Mouse (Mus musculus) intestine, embryonic 16.5 days (tissue): Measurements from ENCODE around the gene Mast4. TPM values are rescaled to one million over a fixed set of nuclear protein-coding genes. Genes with fewer than 3 reads are reported as not detected.

Experiments
- ATAC-seq: fragments of 200-750 bp; cut with Nextera tagmentation; 2 replicates; pipeline ENCODE4 v1.8.0; 2017; ENCODE audit warnings: moderate TSS enrichment, moderate library complexity
- H3K27ac ChIP-seq: fragments of 300-500 bp; sonication (generic); 2 replicates; pipeline ENCODE4 v1.5.1; 2014; ENCODE audit warnings: mild to moderate bottlenecking, low read length
- H3K27me3 ChIP-seq: fragments of 300-500 bp; sonication (generic); replicated peaks from 2 replicates; pipeline ENCODE4 v1.6.1; 2014; ENCODE audit warnings: low read length, control low read depth, mixed read lengths; ENCODE audit not compliant: control insufficient read depth, insufficient read depth
- H3K36me3 ChIP-seq: fragments of 300-500 bp; sonication (generic); 2 replicates; pipeline ENCODE4 v1.6.1; 2014; ENCODE audit warnings: low read length, control low read depth; ENCODE audit not compliant: control insufficient read depth, insufficient read depth
- H3K4me1 ChIP-seq: fragments of 300-500 bp; sonication (generic); 2 replicates; pipeline ENCODE4 v1.6.1; 2014; ENCODE audit warnings: low read length, control low read depth, mixed read lengths; ENCODE audit not compliant: control insufficient read depth, insufficient read depth
- H3K4me2 ChIP-seq: fragments of 300-500 bp; sonication (generic); 2 replicates; pipeline ENCODE4 v1.6.1; 2014; ENCODE audit warnings: low read depth, low read length, control low read depth
- H3K4me3 ChIP-seq: fragments of 300-500 bp; sonication (generic); 2 replicates; pipeline ENCODE4 v1.5.1; 2014; ENCODE audit warnings: mild to moderate bottlenecking, low read length
- H3K9ac ChIP-seq: fragments of 300-500 bp; sonication (generic); 2 replicates; pipeline ENCODE4 v1.6.1; 2014; ENCODE audit warnings: low read depth, low read length
- H3K9me3 ChIP-seq: fragments of 300-500 bp; sonication (generic); 2 replicates; pipeline ENCODE4 v1.6.1; 2016; ENCODE audit warnings: low read length, control low read depth; ENCODE audit not compliant: control insufficient read depth
- WGBS: fragments of 180-500 bp; shearing (Covaris S2); extraction: QIAGEN DNeasy Blood & Tissue Kit; methylation state at CpG from one replicate; pipeline ENCODE4 v1.1.7; 2014; 5-methylcytosine and 5-hydroxymethylcytosine counted together
- polyA plus RNA-seq: library from polyadenylated mRNA; unstranded; fragments of >200 nt; fragmentation: Nextera tagmentation; extraction: Ambion mirVana; gene quantifications from 2 replicates; pipeline ENCODE4 v1.2.1, GENCODE M21; 2015

Gene Mast4
- polyA plus RNA-seq, 1 experiment from 2014 or later: 15.1 TPM

DNA sequence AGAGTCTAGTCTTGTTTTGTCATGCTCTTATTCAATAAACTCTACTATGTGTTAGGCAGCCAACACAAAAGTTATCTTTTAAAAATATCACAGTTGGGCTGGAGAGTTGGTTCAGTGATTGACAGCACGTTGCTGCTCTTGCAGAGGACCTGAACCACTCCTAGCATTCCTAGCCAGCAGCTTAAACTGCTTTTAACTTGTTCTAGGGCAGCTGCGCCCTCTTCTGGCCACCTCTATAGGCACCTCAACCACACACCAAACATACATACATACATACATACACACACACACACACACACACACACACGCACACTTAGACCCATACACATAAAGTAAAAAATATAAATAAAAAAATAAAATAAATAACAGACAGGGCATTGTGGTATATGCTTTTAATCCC is 262.5 kb downstream of the Mast4 start:
- Histone ChIP-seq H3K4me3 (no peak overlapping the region), H3K9ac (no peak overlapping the region), H3K4me2 (no peak overlapping the region), H3K9me3 (no peaks in the 10 kb centered on the region), H3K27ac (no peak overlapping the region), H3K4me1 (no peaks in the 10 kb centered on the region), H3K36me3 (no peaks in the 10 kb centered on the region), H3K27me3 (no peaks in the 10 kb centered on the region)
- WGBS: 77% methylated on average over 3 of the region's 3 CpGs
- ATAC-seq: no peak

DNA sequence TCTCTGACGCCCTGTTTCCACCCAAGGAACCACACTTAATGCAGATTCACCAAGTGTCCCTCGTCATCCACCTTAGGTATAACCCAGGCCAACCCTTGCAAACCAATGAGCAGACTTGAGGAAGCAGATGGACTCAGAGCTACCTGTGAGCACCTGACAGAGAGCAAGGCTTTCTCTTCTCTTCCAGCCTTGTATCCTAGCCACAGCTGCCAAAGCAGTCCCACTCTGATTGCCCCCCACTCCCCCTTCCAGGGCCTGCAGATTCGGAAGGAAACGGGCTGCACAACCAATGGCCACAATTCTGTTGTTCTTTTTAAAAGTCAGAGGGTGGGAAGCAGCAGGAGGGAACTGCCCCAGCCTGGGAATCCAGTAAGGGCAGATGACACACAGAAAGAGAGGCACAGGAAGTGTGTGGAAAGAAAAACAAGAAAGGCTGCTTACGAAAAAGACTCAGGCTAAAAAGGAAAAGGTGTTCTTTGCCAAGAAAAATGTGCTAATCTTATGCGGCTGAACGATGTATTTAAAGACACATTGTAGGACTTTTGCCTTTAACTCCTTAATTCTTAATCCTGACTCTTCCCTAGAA is 266.6 kb downstream of the Mast4 start:
- no peak overlapping the region for H3K4me2 ChIP-seq
- no peak overlapping the region for H3K9ac ChIP-seq
- no peaks in the 10 kb centered on the region for H3K27me3 ChIP-seq
- 53% methylated on average over 7 of the region's 7 CpGs for WGBS
- H3K9me3 ChIP-seq: no peaks in the 10 kb centered on the region
- ATAC-seq: no peak
- H3K4me3 ChIP-seq: no peak overlapping the region
- no peaks in the 10 kb centered on the region for H3K36me3 ChIP-seq
- H3K4me1 ChIP-seq: no peaks in the 10 kb centered on the region
- no peak overlapping the region for H3K27ac ChIP-seq

DNA sequence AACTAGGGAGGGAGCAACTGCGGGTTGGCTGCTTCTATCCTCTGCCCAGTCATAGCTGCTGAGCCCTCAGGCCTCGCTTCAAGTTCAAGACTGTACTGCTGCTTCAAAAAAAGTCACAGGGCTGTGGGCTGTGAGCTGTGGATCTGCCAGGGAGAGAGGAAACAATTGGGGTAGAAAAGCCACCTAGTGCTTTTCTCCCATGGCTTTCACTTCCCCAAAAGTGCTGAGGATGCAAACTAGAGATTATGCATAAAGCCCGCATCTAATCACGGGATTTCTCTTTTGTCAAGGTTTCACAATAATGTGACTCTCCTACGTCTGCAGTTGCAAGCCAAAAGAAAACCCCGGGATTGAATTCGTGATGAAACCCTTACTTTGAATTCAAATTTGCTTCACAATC is 268.9 kb downstream of the Mast4 start:
- Histone ChIP-seq H3K27me3 (no peaks in the 10 kb centered on the region), H3K36me3 (no peaks in the 10 kb centered on the region), H3K4me1 (no peaks in the 10 kb centered on the region), H3K9me3 (no peaks in the 10 kb centered on the region), H3K4me3 (no peak overlapping the region), H3K27ac (no peak overlapping the region), H3K9ac (no peak overlapping the region), H3K4me2 (no peak overlapping the region)
- WGBS: 70% methylated on average over 7 of the region's 7 CpGs
- ATAC-seq: no peak

DNA sequence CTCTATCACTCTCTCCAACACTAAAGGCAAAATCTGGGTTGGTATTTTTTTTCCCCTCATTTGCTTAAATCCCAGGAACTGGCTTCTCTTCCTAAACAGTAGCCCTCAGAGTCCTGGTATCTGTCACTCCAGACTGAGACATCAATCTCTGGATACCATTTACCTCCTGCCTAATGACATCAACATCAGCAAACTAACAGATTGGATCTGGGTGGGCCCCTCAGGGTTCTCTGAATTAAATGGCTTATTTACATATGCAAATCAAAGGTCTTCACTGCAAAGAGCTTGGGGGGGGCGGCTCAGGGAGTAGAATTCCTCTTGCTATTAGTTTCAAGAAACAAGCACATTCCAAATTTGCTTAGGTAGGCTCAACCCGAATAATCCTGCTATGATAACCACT is 272.6 kb downstream of the Mast4 start:
- no peak overlapping the region for H3K9ac ChIP-seq
- no peak overlapping the region for H3K4me3 ChIP-seq
- ATAC-seq: no peak
- 64% methylated on average over 2 of the region's 2 CpGs for whole genome bisulfite sequencing
- no peak overlapping the region for H3K27ac ChIP-seq
- H3K27me3 ChIP-seq: no peaks in the 10 kb centered on the region
- no peaks in the 10 kb centered on the region for H3K4me1 ChIP-seq
- no peak overlapping the region for H3K4me2 ChIP-seq
- H3K9me3 ChIP-seq: no peaks in the 10 kb centered on the region
- H3K36me3 ChIP-seq: no peaks in the 10 kb centered on the region

DNA sequence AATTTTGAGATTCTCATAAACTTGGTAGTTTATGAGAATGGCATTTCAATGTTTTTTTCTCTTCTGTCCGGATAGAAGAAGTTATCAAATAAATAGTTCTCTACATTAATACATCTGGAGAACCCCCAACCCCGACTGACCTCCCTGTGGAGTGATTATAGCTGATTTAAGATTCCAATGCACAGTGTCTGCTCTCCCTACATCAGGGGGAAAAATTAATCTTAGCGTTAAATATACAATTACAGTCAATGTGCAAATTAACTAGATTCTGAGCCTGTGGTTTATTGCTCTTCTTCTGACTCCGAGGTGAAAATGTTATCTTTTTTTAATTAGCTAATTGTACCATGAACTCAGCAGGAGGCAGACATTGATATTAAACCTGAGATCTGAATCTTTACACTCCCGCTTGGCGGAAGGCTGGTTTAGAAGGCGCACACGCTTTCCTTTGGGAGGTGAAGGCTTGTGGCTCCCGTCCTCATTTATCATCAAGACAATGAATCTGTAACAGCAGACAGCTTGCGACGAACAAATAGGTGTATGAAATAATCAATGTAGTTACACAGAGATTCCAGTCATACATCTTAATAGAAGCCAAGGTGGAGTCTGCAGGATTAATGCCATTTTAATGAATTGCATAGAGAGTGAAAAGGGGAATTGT is 274.2 kb downstream of the Mast4 start:
- Histone ChIP-seq H3K9me3 (no peaks in the 10 kb centered on the region), H3K4me3 (no peak overlapping the region), H3K9ac (no peak overlapping the region), H3K36me3 (no peaks in the 10 kb centered on the region), H3K27me3 (no peaks in the 10 kb centered on the region), H3K4me1 (no peaks in the 10 kb centered on the region), H3K4me2 (no peak overlapping the region), H3K27ac (no peak overlapping the region)
- WGBS: 67% methylated on average over 11 of the region's 11 CpGs
- no peak for ATAC-seq

DNA sequence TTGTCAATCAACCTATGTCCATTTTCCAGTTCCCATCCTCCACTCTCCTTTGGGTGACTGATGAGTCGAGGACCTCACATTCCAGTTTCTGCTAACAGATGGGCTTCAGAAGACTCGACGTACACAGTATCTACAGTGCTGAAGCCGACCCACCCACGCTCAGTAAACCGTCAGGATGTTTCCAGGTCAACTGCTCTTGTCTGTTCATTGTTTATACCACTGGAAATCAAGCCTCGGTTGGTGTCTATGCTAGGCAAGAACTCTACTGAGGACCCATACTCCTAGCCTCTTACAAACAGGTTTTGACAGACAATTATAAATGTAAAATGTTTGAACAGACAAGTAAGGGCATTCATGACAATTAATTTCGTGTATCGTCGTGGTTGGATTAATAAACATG is 277.8 kb downstream of the Mast4 start:
- Histone ChIP-seq H3K4me1 (no peaks in the 10 kb centered on the region), H3K27ac (no peak overlapping the region), H3K9ac (no peak overlapping the region), H3K9me3 (no peaks in the 10 kb centered on the region), H3K27me3 (no peaks in the 10 kb centered on the region), H3K4me3 (no peak overlapping the region), H3K4me2 (no peak overlapping the region), H3K36me3 (no peaks in the 10 kb centered on the region)
- WGBS: 70% methylated on average over 10 of the region's 10 CpGs
- no peak for ATAC-seq

DNA sequence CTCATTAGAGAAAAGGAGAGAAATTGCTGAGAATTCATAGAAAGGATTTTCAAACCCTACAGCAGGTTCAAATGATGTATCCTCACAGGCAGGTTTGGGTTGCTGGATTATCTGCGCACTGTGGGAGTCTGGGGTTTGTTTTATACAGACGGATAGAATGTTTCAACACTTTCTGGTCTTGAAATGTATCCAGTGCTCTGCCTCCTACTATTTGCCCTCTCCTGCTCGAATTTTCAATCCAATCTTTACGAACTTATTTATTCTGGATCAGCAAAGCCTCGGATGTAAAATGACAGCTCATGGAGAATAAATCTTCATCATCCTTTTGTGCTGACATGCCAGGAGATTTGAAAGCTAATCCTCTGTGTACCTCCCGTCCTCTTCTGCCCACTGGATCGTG is 281.6 kb downstream of the Mast4 start:
- Histone ChIP-seq H3K27ac (no peak overlapping the region), H3K4me3 (no peak overlapping the region), H3K27me3 (no peaks in the 10 kb centered on the region), H3K4me1 (no peaks in the 10 kb centered on the region), H3K36me3 (no peaks in the 10 kb centered on the region), H3K9ac (no peak overlapping the region), H3K9me3 (no peaks in the 10 kb centered on the region), H3K4me2 (no peak overlapping the region)
- WGBS: 58% methylated on average over 7 of the region's 7 CpGs
- ATAC-seq: no peak

DNA sequence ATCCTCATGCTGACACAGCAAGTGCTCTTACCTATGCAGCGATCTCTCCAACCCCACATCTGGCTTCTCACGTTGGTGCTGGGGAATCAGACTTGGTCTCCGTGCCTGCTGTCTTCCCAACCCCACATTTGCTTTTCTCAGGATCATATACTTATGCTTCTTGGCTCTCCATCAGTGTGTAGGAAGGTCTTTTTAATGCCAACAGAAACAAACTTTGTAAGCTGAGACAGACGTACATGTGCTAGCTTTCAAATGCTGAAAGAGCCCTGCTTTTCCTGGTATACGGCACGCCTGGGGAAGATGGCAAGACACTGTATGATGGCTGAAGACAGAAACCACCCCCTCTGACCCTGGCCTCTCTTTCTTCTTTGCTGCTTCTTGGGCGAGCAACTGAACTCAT is 285.3 kb downstream of the Mast4 start:
- H3K4me2 ChIP-seq: no peak overlapping the region
- no peaks in the 10 kb centered on the region for H3K36me3 ChIP-seq
- H3K4me1 ChIP-seq: no peaks in the 10 kb centered on the region
- no peak overlapping the region for H3K27ac ChIP-seq
- no peak overlapping the region for H3K4me3 ChIP-seq
- no peak overlapping the region for H3K9ac ChIP-seq
- no peak for ATAC-seq
- H3K9me3 ChIP-seq: no peaks in the 10 kb centered on the region
- WGBS: 82% methylated on average over 7 of the region's 7 CpGs
- H3K27me3 ChIP-seq: no peaks in the 10 kb centered on the region

DNA sequence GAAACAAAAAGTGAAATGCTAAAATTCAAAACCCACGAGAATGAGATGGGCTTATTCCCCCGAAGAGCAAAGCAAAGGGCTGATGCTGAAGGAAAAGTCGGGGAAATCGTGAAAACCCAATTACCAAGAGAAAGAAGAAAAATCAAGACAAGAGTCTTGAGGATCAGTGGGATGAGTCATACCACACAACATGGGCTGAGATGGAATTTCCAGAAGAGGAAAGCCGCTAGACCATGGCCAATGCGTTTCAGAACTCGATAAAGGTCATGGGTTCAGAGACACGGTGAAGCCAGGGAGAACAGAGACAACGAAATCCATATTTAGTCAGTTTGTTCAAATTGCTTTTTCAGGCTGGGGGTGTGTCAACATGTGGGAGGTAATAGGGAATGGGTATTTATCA is 290.6 kb downstream of the Mast4 start:
- H3K27me3 ChIP-seq: no peaks in the 10 kb centered on the region
- no peak overlapping the region for H3K4me2 ChIP-seq
- H3K36me3 ChIP-seq: no peaks in the 10 kb centered on the region
- no peak overlapping the region for H3K27ac ChIP-seq
- no peaks in the 10 kb centered on the region for H3K4me1 ChIP-seq
- H3K4me3 ChIP-seq: no peak overlapping the region
- H3K9me3 ChIP-seq: no peaks in the 10 kb centered on the region
- no peak for ATAC-seq
- 95% methylated on average over 9 of the region's 9 CpGs for WGBS
- H3K9ac ChIP-seq: no peak overlapping the region

DNA sequence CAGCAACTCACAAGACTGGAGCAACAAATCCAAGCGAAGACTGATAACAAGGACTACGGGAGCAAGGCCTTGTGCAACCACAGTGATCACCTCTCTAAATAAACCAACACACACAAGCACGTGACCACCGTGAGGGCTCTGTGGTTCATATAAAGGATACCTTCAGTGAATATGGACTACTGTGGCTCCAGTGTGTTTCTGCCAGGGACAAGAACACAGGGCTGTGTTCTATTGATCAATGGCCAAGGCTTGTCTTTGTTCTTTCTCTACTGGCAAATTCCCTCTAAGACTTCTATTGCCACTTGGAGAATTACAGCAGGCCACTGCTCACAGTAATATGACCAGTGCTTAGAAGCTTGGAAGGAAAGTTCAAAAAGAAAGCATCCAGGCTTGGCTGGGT is 291.3 kb downstream of the Mast4 start:
- no peaks in the 10 kb centered on the region for H3K36me3 ChIP-seq
- no peak overlapping the region for H3K9ac ChIP-seq
- no peaks in the 10 kb centered on the region for H3K9me3 ChIP-seq
- no peaks in the 10 kb centered on the region for H3K27me3 ChIP-seq
- H3K4me2 ChIP-seq: no peak overlapping the region
- H3K4me3 ChIP-seq: no peak overlapping the region
- no peak overlapping the region for H3K27ac ChIP-seq
- ATAC-seq: no peak
- H3K4me1 ChIP-seq: no peaks in the 10 kb centered on the region
- WGBS: 89% methylated on average over 4 of the region's 4 CpGs
